Mouse (Mus musculus): ENCODE data around the gene Wbp1. TPM values are rescaled to one million over a fixed set of nuclear protein-coding genes. Genes with fewer than 3 reads are reported as not detected.

Wbp1 gene
- total RNA-seq, 1 experiment from 2014 or later = 83.8 TPM

Other genes starting within 250 kb of the Wbp1 start
- gene Sema4f, start 181.8 kb downstream of the Wbp1 start, total RNA-seq (2017) = 0.58 and 1.5 TPM in 2 replicates
- 1.1 and 2.1 TPM in 2 replicates for gene M1ap, start 174.7 kb downstream of the Wbp1 start, total RNA-seq (2017)
- gene Dok1, start 88.1 kb downstream of the Wbp1 start, total RNA-seq (2017) = 20.7 and 25.4 TPM in 2 replicates
- gene Loxl3, start 87.4 kb downstream of the Wbp1 start, total RNA-seq (2017) = 0.47 and 0.74 TPM in 2 replicates
- 221 and 242 TPM in 2 replicates for gene Aup1, start 67.0 kb downstream of the Wbp1 start, total RNA-seq (2017)
- 33.3 and 36.1 TPM in 2 replicates for gene Htra2, start 66.3 kb downstream of the Wbp1 start, total RNA-seq (2017)
- gene Dqx1, start 63.7 kb downstream of the Wbp1 start, total RNA-seq (2017) = 2.5 and 4.3 TPM in 2 replicates
- gene Tlx2, start 51.3 kb downstream of the Wbp1 start, total RNA-seq (2017) = not detected in 2 replicates
- 9.5 and 15.0 TPM in 2 replicates for gene Pcgf1, start 43.7 kb downstream of the Wbp1 start, total RNA-seq (2017)
- not detected in 2 replicates for gene Lbx2, start 35.2 kb downstream of the Wbp1 start, total RNA-seq (2017)
- gene Ccdc142, start 20.0 kb downstream of the Wbp1 start, total RNA-seq (2017) = 8.6 and 11.9 TPM in 2 replicates
- gene Gm42688, start 19.9 kb downstream of the Wbp1 start, total RNA-seq (2017) = 6.6 and 7.6 TPM in 2 replicates
- 8.8 and 20.5 TPM in 2 replicates for gene Mrpl53, start 12.5 kb downstream of the Wbp1 start, total RNA-seq (2017)
- gene Mogs, start 6.1 kb downstream of the Wbp1 start, total RNA-seq (2017) = 36.2 and 36.5 TPM in 2 replicates
- 52.8 and 57.5 TPM in 2 replicates for gene Ino80b, start 3.9 kb upstream of the Wbp1 start, total RNA-seq (2017)
- gene Rtkn, start 13.9 kb upstream of the Wbp1 start, total RNA-seq (2017) = not detected in 2 replicates
- 0.49 TPM in 1 of 2 replicates, not detected in the other for gene Wdr54, start 34.8 kb upstream of the Wbp1 start, total RNA-seq (2017)
- gene 1700003E16Rik, start 34.8 kb upstream of the Wbp1 start, total RNA-seq (2017) = not detected in 2 replicates
- gene Dctn1, start 44.4 kb upstream of the Wbp1 start, total RNA-seq (2017) = 80.4 and 83.4 TPM in 2 replicates
- gene Slc4a5, start 98.3 kb upstream of the Wbp1 start, total RNA-seq (2017) = not detected in 2 replicates
- 8.4 and 10.6 TPM in 2 replicates for gene Mthfd2, start 204.3 kb upstream of the Wbp1 start, total RNA-seq (2017)
- 245 and 270 TPM in 2 replicates for gene Mob1a, start 204.5 kb upstream of the Wbp1 start, total RNA-seq (2017)
- 24.7 and 25.7 TPM in 2 replicates for gene Bola3, start 227.6 kb upstream of the Wbp1 start, total RNA-seq (2017)